Mouse (Mus musculus): ENCODE measurements at regions not wholly inside any gene's neighbourhood (a gene's known extent, or its start where the extent isn't known, plus 50 kb on each side); places are given as distances from the start of the nearest gene placed in this dataset.

GRCm38 (mm10) chr2:79537126-79537875 is 80.7 kb upstream of the Cerkl start:
- H3K9me3 ChIP-seq (ENCODE audit: low read length), result no peaks in the 10 kb centered on the region
- no peak overlapping the region for H3K27ac ChIP-seq (ENCODE audit: low read length)
- no peaks in the 10 kb centered on the region for H3K4me1 ChIP-seq (ENCODE audit: insufficient read depth, low read depth, low read length)
- TF ChIP-seq CTCF (IDR thresholded peaks at IDR 0.05) (no peak), EP300 (IDR thresholded peaks at IDR 0.05) (no peak)
- DNase-seq (ENCODE audit: low spot score) (no peak), ATAC-seq (no peak)
- no peak overlapping the region for H3K4me3 ChIP-seq (ENCODE audit: low read depth, low read length)
- no peak overlapping the region for H3K9ac ChIP-seq (replicated peaks; ENCODE audit: low read depth)
- WGBS, result 67% methylated on average over 5 of the region's 5 CpGs
- H3K4me2 ChIP-seq (replicated peaks; ENCODE audit: low read depth, low read length), result no peak overlapping the region
- H3K36me3 ChIP-seq (ENCODE audit: insufficient read depth, low read length), result no peaks in the 10 kb centered on the region
- H3K27me3 ChIP-seq (replicated peaks; ENCODE audit: insufficient read depth, low read length), result no peaks in the 10 kb centered on the region

- Histone ChIP-seq H3K27me3 (replicated peaks; ENCODE audit: insufficient read depth, low read length) (no peaks in the 10 kb centered on the region), H3K9me3 (ENCODE audit: low read length) (no peaks in the 10 kb centered on the region), H3K36me3 (ENCODE audit: insufficient read depth, low read length) (no peaks in the 10 kb centered on the region), H3K4me1 (ENCODE audit: insufficient read depth, low read depth, low read length) (no peaks in the 10 kb centered on the region; the same call in 1 of the 2 replicates), H3K9ac (replicated peaks; ENCODE audit: low read depth) (no peak overlapping the region), H3K27ac (ENCODE audit: low read length) (no peak overlapping the region), H3K4me3 (ENCODE audit: low read depth, low read length) (no peak overlapping the region), H3K4me2 (replicated peaks; ENCODE audit: low read depth, low read length) (no peak overlapping the region)
- WGBS, result 64% methylated on average over 8 of the region's 8 CpGs
- DNase-seq (ENCODE audit: low spot score), result no peak
- ATAC-seq, result no peak
- TF ChIP-seq EP300 (IDR thresholded peaks at IDR 0.05) (no peak), CTCF (IDR thresholded peaks at IDR 0.05) (no peak)
Observed at GRCm38 (mm10) chr2:79540384-79540783, 83.8 kb upstream of the Cerkl start.

GRCm38 (mm10) chr2:79542191-79542980 is 85.8 kb upstream of the Cerkl start:
- H3K9me3 ChIP-seq (ENCODE audit: low read length), result no peaks in the 10 kb centered on the region
- H3K27me3 ChIP-seq (replicated peaks; ENCODE audit: insufficient read depth, low read length), result no peaks in the 10 kb centered on the region
- no peak overlapping the region for H3K4me3 ChIP-seq (ENCODE audit: low read depth, low read length)
- H3K4me2 ChIP-seq (replicated peaks; ENCODE audit: low read depth, low read length), result no peak overlapping the region
- no peak for ATAC-seq
- H3K36me3 ChIP-seq (ENCODE audit: insufficient read depth, low read length), result no peaks in the 10 kb centered on the region
- no peaks in the 10 kb centered on the region; the same call in 1 of the 2 replicates for H3K4me1 ChIP-seq (ENCODE audit: insufficient read depth, low read depth, low read length)
- WGBS, result 78% methylated on average over 6 of the region's 6 CpGs
- no peak overlapping the region for H3K27ac ChIP-seq (ENCODE audit: low read length)
- H3K9ac ChIP-seq (replicated peaks; ENCODE audit: low read depth), result no peak overlapping the region
- no peak for TF ChIP-seq EP300 (IDR thresholded peaks at IDR 0.05)
- no peak for TF ChIP-seq CTCF (IDR thresholded peaks at IDR 0.05)
- DNase-seq (ENCODE audit: low spot score), result no peak

- H3K9me3 ChIP-seq (ENCODE audit: low read length), result no peaks in the 10 kb centered on the region
Observed at GRCm38 (mm10) chr2:79543456-79543855, 86.9 kb upstream of the Cerkl start.

GRCm38 (mm10) chr2:79543948-79544792 is 87.6 kb upstream of the Cerkl start:
- ATAC-seq, result no peak
- no peak overlapping the region for H3K4me2 ChIP-seq (replicated peaks; ENCODE audit: low read depth, low read length)

More at GRCm38 (mm10) chr2:79543456-79543855, 86.9 kb upstream of the Cerkl start:
- no peaks in the 10 kb centered on the region for H3K36me3 ChIP-seq (ENCODE audit: insufficient read depth, low read length)
- H3K4me3 ChIP-seq (ENCODE audit: low read depth, low read length), result no peak overlapping the region
- H3K27me3 ChIP-seq (replicated peaks; ENCODE audit: insufficient read depth, low read length), result no peaks in the 10 kb centered on the region
- no peak overlapping the region for H3K9ac ChIP-seq (replicated peaks; ENCODE audit: low read depth)
- H3K4me2 ChIP-seq (replicated peaks; ENCODE audit: low read depth, low read length), result no peak overlapping the region
- DNase-seq (ENCODE audit: low spot score) (peak; percentile 41), ATAC-seq (no peak)
- H3K4me1 ChIP-seq (ENCODE audit: insufficient read depth, low read depth, low read length), result no peaks in the 10 kb centered on the region; the same call in 1 of the 2 replicates
- no peak overlapping the region for H3K27ac ChIP-seq (ENCODE audit: low read length)
- TF ChIP-seq EP300 (IDR thresholded peaks at IDR 0.05), result peak; percentile 36
- no peak for TF ChIP-seq CTCF (IDR thresholded peaks at IDR 0.05)
- 63% methylated on average over 5 of the region's 5 CpGs for WGBS

More at GRCm38 (mm10) chr2:79543948-79544792, 87.6 kb upstream of the Cerkl start:
- WGBS, result 81% methylated on average over 8 of the region's 8 CpGs
- DNase-seq (ENCODE audit: low spot score), result no peak
- Histone ChIP-seq H3K9me3 (ENCODE audit: low read length) (no peaks in the 10 kb centered on the region), H3K27me3 (replicated peaks; ENCODE audit: insufficient read depth, low read length) (no peaks in the 10 kb centered on the region), H3K9ac (replicated peaks; ENCODE audit: low read depth) (no peak overlapping the region), H3K4me3 (ENCODE audit: low read depth, low read length) (no peak overlapping the region), H3K27ac (ENCODE audit: low read length) (no peak overlapping the region), H3K4me1 (ENCODE audit: insufficient read depth, low read depth, low read length) (no peaks in the 10 kb centered on the region; the same call in 1 of the 2 replicates), H3K36me3 (ENCODE audit: insufficient read depth, low read length) (no peaks in the 10 kb centered on the region)
- TF ChIP-seq CTCF (IDR thresholded peaks at IDR 0.05), result no peak
- no peak for TF ChIP-seq EP300 (IDR thresholded peaks at IDR 0.05)

All from lung, postnatal 0 days (tissue).